Mouse (Mus musculus): ENCODE data around the gene Tmem74b. TPM values are rescaled to one million over a fixed set of nuclear protein-coding genes. Genes with fewer than 3 reads are reported as not detected.

The Tmem74b gene
- polyA plus RNA-seq, 1 experiment = 0.75 TPM

GRCm38 (mm10) chr2:151758806-151759353, 57.1 kb downstream of the Tmem74b start:
- H3K27ac ChIP-seq (replicated peaks; ENCODE audit: low read depth, low read length) = no peak overlapping the region
- no peaks in the 10 kb centered on the region for H3K4me1 ChIP-seq (ENCODE audit: control insufficient read depth, insufficient read depth, insufficient read length, low read length)
- H3K4me3 ChIP-seq (ENCODE audit: insufficient read depth, low read depth, low read length) = no peak overlapping the region

Other genes with a start within 250 kb of the Tmem74b start
- gene 4921509C19Rik, start 225.9 kb upstream of the Tmem74b start, polyA plus RNA-seq (2012; ENCODE audit: insufficient read depth, insufficient read length, missing spikeins) = not detected in 2 replicates
- 73.4 and 83.2 TPM in 2 replicates for gene Nsfl1c, start 207.8 kb upstream of the Tmem74b start, polyA plus RNA-seq (2012; ENCODE audit: insufficient read depth, insufficient read length, missing spikeins)
- 241 and 245 TPM in 2 replicates for gene Fkbp1a, start 159.5 kb upstream of the Tmem74b start, polyA plus RNA-seq (2012; ENCODE audit: insufficient read depth, insufficient read length, missing spikeins)
- 1.6 and 1.7 TPM in 2 replicates for gene Sdcbp2, start 129.4 kb upstream of the Tmem74b start, polyA plus RNA-seq (2012; ENCODE audit: insufficient read depth, insufficient read length, missing spikeins)
- not detected in 2 replicates for gene Snph, start 69.4 kb upstream of the Tmem74b start, polyA plus RNA-seq (2012; ENCODE audit: insufficient read depth, insufficient read length, missing spikeins)
- not detected in 2 replicates for gene Rad21l, start 33.5 kb upstream of the Tmem74b start, polyA plus RNA-seq (2012; ENCODE audit: insufficient read depth, insufficient read length, missing spikeins)
- 17.9 and 18.9 TPM in 2 replicates for gene Psmf1, start 42.2 kb downstream of the Tmem74b start, polyA plus RNA-seq (2012; ENCODE audit: insufficient read depth, insufficient read length, missing spikeins)
- gene Rspo4, start 140.9 kb downstream of the Tmem74b start, polyA plus RNA-seq (2012; ENCODE audit: insufficient read depth, insufficient read length, missing spikeins) = 4.3 and 6.7 TPM in 2 replicates
- gene Angpt4, start 209.2 kb downstream of the Tmem74b start, polyA plus RNA-seq (2012; ENCODE audit: insufficient read depth, insufficient read length, missing spikeins) = 0.96 TPM in 1 of 2 replicates, not detected in the other